Mouse (Mus musculus): ENCODE results near the gene Keg1. TPM values are rescaled to one million over a fixed set of nuclear protein-coding genes. Genes with fewer than 3 reads are reported as not detected.

Gene Keg1
- polyA plus RNA-seq, 1 experiment from 2014 or later, result not detected

DNA sequence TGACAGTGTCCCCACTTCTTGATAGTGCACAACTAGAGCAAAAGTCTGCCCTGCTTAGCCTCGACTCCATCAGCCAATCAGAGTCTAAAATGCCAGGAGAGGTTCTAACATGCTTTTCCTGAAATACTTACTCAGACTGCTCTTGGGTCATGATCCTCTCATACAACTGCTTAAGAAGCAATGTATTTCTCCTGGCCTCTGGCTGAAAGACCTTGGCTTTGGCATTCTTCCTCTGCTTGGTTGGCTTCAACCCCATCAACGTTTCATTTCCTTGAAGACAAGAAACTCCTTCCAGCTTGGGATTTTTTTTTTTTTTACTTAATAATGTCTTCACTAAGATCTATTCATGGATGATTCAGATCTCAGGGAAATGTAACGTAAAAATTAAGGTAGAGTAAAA, 60.7 kb downstream of the Keg1 start:
- H3K9me3 ChIP-seq (ENCODE audit: control insufficient read depth, low read length), result no peaks in the 10 kb centered on the region
- H3K4me3 ChIP-seq (ENCODE audit: low read length), result no peak overlapping the region
- no peaks in the 10 kb centered on the region for H3K27me3 ChIP-seq (replicated peaks; ENCODE audit: control insufficient read depth, insufficient read depth, low read length)
- no peak for ATAC-seq
- H3K9ac ChIP-seq (ENCODE audit: low read depth, low read length), result no peak overlapping the region
- no peaks in the 10 kb centered on the region for H3K4me1 ChIP-seq (ENCODE audit: control insufficient read depth, insufficient read depth, low read depth, low read length)
- no peak overlapping the region for H3K27ac ChIP-seq (ENCODE audit: low read depth, low read length)
- WGBS, result 88% methylated on average over 3 of the region's 3 CpGs
- no peak overlapping the region for H3K4me2 ChIP-seq (ENCODE audit: low read length)
- no peaks in the 10 kb centered on the region for H3K36me3 ChIP-seq (ENCODE audit: control insufficient read depth, insufficient read depth, low read length)

DNA sequence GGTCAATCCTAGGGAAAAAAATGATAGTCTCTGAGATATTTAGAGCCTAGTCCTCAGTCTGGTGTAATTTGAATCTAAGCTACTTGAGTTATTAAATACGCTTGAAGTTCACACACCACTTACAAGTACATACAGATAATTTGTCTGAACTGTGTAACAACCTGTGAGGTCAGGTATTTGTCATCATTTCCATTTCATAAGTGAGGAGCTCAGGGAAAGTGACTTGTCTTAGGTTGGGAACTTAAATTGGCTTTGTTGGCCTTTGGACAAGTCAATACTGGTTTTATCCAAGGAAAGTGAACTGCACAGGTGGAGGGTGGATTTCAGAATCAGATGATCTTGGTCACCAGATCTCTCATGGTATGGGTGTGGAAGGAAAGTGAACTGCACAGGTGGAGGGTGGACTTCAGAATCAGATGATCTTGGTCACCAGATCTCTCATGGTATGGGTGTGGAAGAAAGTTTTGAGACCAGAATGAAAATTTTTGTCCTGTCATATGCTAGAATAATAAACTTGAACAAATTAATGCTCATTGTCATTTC, 63.4 kb downstream of the Keg1 start:
- no peak overlapping the region for H3K4me2 ChIP-seq (ENCODE audit: low read length)
- H3K9ac ChIP-seq (ENCODE audit: low read depth, low read length), result no peak overlapping the region
- H3K9me3 ChIP-seq (ENCODE audit: control insufficient read depth, low read length), result no peaks in the 10 kb centered on the region
- no peak overlapping the region for H3K4me3 ChIP-seq (ENCODE audit: low read length)
- no peak overlapping the region for H3K27ac ChIP-seq (ENCODE audit: low read depth, low read length)
- peaks cover 5% of the 10 kb centered on the region; the same call in 1 of the 2 replicates for H3K36me3 ChIP-seq (ENCODE audit: control insufficient read depth, insufficient read depth, low read length)
- H3K27me3 ChIP-seq (replicated peaks; ENCODE audit: control insufficient read depth, insufficient read depth, low read length), result no peaks in the 10 kb centered on the region
- 100% methylated on average over 1 of the region's 1 CpGs for WGBS
- no peaks in the 10 kb centered on the region for H3K4me1 ChIP-seq (ENCODE audit: control insufficient read depth, insufficient read depth, low read depth, low read length)
- ATAC-seq, result no peak

DNA sequence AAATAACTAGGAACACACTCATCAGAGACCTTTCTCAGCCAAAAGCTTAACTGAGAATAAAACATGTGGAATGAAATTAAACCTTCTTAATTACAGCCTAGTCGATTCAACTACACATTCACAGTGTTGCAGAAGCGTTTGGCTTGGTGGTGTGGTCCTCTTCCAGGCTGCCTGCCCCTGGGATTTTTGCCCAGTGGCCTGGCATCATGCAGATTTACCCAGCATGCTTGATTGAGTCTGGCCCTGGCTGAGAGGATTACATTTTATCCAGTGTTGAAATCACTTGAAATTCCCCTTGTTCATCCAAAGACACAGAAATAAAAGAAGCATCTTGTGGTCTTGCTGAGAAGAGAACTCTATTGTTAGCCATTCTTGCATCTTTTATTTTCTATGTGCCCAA, 64.1 kb downstream of the Keg1 start:
- Histone ChIP-seq H3K27ac (ENCODE audit: low read depth, low read length) (no peak overlapping the region), H3K27me3 (replicated peaks; ENCODE audit: control insufficient read depth, insufficient read depth, low read length) (no peaks in the 10 kb centered on the region), H3K4me3 (ENCODE audit: low read length) (no peak overlapping the region), H3K9me3 (ENCODE audit: control insufficient read depth, low read length) (no peaks in the 10 kb centered on the region), H3K4me2 (ENCODE audit: low read length) (no peak overlapping the region), H3K9ac (ENCODE audit: low read depth, low read length) (no peak overlapping the region), H3K36me3 (ENCODE audit: control insufficient read depth, insufficient read depth, low read length) (peaks cover 8% of the 10 kb centered on the region), H3K4me1 (ENCODE audit: control insufficient read depth, insufficient read depth, low read depth, low read length) (no peaks in the 10 kb centered on the region)
- ATAC-seq, result peak; percentile 70; the same call in 1 of the 2 replicates
- 68% methylated on average over 2 of the region's 2 CpGs for WGBS

DNA sequence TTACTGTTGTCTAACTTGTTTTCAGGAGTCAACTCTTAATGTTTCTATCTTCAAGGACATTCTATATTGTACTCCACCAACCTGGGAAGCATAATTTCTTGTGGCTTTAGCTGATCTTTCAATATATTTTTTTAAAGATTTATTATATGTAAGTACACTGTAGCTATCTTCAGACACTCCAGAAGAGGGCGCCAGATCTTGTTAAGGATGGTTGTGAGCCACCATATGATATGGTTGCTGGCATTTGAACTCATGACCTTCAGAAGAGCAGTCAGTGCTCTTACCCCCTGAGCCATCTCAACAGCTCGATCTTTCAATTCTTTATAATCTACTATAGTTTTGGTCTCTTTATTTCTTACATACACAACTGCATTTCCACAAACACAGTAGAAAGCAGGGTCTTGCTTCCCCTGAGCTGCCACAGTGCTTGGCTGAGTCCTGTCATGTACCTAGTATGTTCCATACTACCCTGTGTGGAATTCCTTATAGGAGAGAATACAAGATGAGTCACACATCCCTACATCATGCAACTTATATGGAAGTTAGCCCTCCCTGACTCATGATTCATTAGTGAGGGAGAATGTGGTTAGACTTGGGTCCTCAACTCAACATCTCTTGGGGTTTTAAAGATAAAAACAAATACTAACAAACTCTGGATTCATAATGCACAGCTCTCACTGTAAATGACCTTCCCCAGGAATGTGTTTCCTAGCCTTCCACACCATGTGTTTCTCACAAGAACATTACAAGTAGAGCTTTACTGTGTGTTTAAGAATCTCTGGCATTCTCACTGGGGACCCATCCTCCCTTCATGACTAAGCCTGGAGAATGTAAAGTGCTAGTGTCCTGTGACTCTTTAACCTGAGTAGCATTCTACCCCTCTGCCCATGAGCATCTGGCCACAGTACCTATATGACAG, 66.9 kb downstream of the Keg1 start:
- 56% methylated on average over 2 of the region's 2 CpGs for WGBS

DNA sequence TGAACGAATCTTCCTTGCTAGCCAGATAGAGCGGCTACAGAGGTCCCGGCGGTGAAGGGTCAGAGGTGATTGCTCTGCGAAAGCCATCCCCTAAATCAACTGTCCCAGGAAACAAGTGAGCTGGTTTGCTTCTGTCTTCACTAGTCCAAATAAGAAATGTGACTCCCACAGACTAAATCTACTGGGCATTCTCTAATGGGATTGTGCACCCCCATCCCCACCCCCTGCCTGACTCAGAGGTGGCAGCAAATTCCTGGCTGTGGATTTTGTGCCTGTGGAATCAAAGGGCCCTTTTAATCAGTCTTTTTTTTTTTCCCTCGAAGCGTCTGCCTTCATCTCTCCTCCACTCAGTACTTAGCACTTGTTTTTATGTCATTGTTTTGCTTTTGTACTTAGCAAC, 69.7 kb downstream of the Keg1 start, which contains the start of gene Cntf:
TSS of gene Cntf (minus strand) at position 325 of the 400 bp plus-strand sequence.
- H3K9ac ChIP-seq (ENCODE audit: low read depth, low read length), result no peak within 1 kb of the TSS
- H3K36me3 ChIP-seq (ENCODE audit: control insufficient read depth, insufficient read depth, low read length), result peaks cover 20% of the 10 kb centered on the region
- no peaks in the 10 kb centered on the region for H3K27me3 ChIP-seq (replicated peaks; ENCODE audit: control insufficient read depth, insufficient read depth, low read length)
- no peak for ATAC-seq
- 57% methylated on average over 7 of the region's 7 CpGs for WGBS
- H3K9me3 ChIP-seq (ENCODE audit: control insufficient read depth, low read length), result no peaks in the 10 kb centered on the region
- no peak within 1 kb of the TSS for H3K27ac ChIP-seq (ENCODE audit: low read depth, low read length)
- H3K4me1 ChIP-seq (ENCODE audit: control insufficient read depth, insufficient read depth, low read depth, low read length), result no peaks in the 10 kb centered on the region
- H3K4me2 ChIP-seq (ENCODE audit: low read length), result no peak within 1 kb of the TSS
- H3K4me3 ChIP-seq (ENCODE audit: low read length), result no peak within 1 kb of the TSS

More for the DNA sequence above, 66.9 kb downstream of the Keg1 start:
- Histone ChIP-seq H3K36me3 (ENCODE audit: control insufficient read depth, insufficient read depth, low read length) (peaks cover 8% of the 10 kb centered on the region), H3K27ac (ENCODE audit: low read depth, low read length) (no peak overlapping the region), H3K4me3 (ENCODE audit: low read length) (no peak overlapping the region), H3K9me3 (ENCODE audit: control insufficient read depth, low read length) (no peaks in the 10 kb centered on the region), H3K4me2 (ENCODE audit: low read length) (no peak overlapping the region), H3K27me3 (replicated peaks; ENCODE audit: control insufficient read depth, insufficient read depth, low read length) (no peaks in the 10 kb centered on the region), H3K9ac (ENCODE audit: low read depth, low read length) (no peak overlapping the region), H3K4me1 (ENCODE audit: control insufficient read depth, insufficient read depth, low read depth, low read length) (no peaks in the 10 kb centered on the region)
- ATAC-seq, result no peak

Other genes with a start within 250 kb of the Keg1 start
- 0.66 and 0.77 TPM in 2 replicates for gene Mpeg1, start 235.0 kb upstream of the Keg1 start, polyA plus RNA-seq (2015; fragmentation: Nextera tagmentation; extraction: Ambion mirVana)
- 32.7 and 39.2 TPM in 2 replicates for gene Dtx4, start 194.3 kb upstream of the Keg1 start, polyA plus RNA-seq (2015; fragmentation: Nextera tagmentation; extraction: Ambion mirVana)
- 6.2 and 6.9 TPM in 2 replicates for gene Fam111a, start 150.0 kb upstream of the Keg1 start, polyA plus RNA-seq (2015; fragmentation: Nextera tagmentation; extraction: Ambion mirVana)
- gene Gm4952, start 95.8 kb upstream of the Keg1 start, polyA plus RNA-seq (2015; fragmentation: Nextera tagmentation; extraction: Ambion mirVana), result 0.11 and 0.20 TPM in 2 replicates
- not detected in 2 replicates for gene Glyat, start 62.5 kb upstream of the Keg1 start, polyA plus RNA-seq (2015; fragmentation: Nextera tagmentation; extraction: Ambion mirVana)
- gene Olfr1442, start 25.3 kb upstream of the Keg1 start, polyA plus RNA-seq (2015; fragmentation: Nextera tagmentation; extraction: Ambion mirVana), result not detected in 2 replicates
- gene Olfr1443, start 17.7 kb upstream of the Keg1 start, polyA plus RNA-seq (2015; fragmentation: Nextera tagmentation; extraction: Ambion mirVana), result not detected in 2 replicates
- gene Cntf, start 69.8 kb downstream of the Keg1 start, polyA plus RNA-seq (2015; fragmentation: Nextera tagmentation; extraction: Ambion mirVana), result 0.97 and 1.3 TPM in 2 replicates
- 10.5 TPM in 2 replicates for gene Zfp91, start 100.3 kb downstream of the Keg1 start, polyA plus RNA-seq (2015; fragmentation: Nextera tagmentation; extraction: Ambion mirVana)
- gene Lpxn, start 100.4 kb downstream of the Keg1 start, polyA plus RNA-seq (2015; fragmentation: Nextera tagmentation; extraction: Ambion mirVana), result 0.84 and 1.2 TPM in 2 replicates
- not detected in 2 replicates for gene Gm5244, start 150.9 kb downstream of the Keg1 start, polyA plus RNA-seq (2015; fragmentation: Nextera tagmentation; extraction: Ambion mirVana)
- not detected in 2 replicates for gene Olfr1444, start 161.5 kb downstream of the Keg1 start, polyA plus RNA-seq (2015; fragmentation: Nextera tagmentation; extraction: Ambion mirVana)
- gene Olfr1445, start 188.1 kb downstream of the Keg1 start, polyA plus RNA-seq (2015; fragmentation: Nextera tagmentation; extraction: Ambion mirVana), result not detected in 2 replicates
- gene Olfr1446, start 197.7 kb downstream of the Keg1 start, polyA plus RNA-seq (2015; fragmentation: Nextera tagmentation; extraction: Ambion mirVana), result not detected in 2 replicates
- gene Olfr1447, start 208.0 kb downstream of the Keg1 start, polyA plus RNA-seq (2015; fragmentation: Nextera tagmentation; extraction: Ambion mirVana), result not detected in 2 replicates
- gene Olfr1448, start 228.6 kb downstream of the Keg1 start, polyA plus RNA-seq (2015; fragmentation: Nextera tagmentation; extraction: Ambion mirVana), result not detected in 2 replicates
- not detected in 2 replicates for gene Olfr1449, start 235.1 kb downstream of the Keg1 start, polyA plus RNA-seq (2015; fragmentation: Nextera tagmentation; extraction: Ambion mirVana)